ENCODE assay signal across 9 mouse cellular contexts in genomic region chr19:34772775-34773174, GRCm38 (mm10). TPM values are rescaled to one million over a fixed set of nuclear protein-coding genes. Genes with fewer than 3 reads are reported as not detected.
A peak's percentile ranks its signal among the peaks of the same experiment; 100 is the strongest.
DNase-seq lines count a peak whose midpoint lies in the region; ATAC-seq and TF ChIP-seq lines count a peak whose summit lies in the region.
"Had no signal": no experiment of that assay in that cellular context is flagged by ENCODE, and none has a peak within 500 bp of the region (broad histone marks: within the 10 kb centered on the region; RNA-seq: fewer than 3 reads in every experiment).

No protein-coding gene starts in this region.

- H3K36me3 ChIP-seq in midbrain, embryonic 11.5 days (ENCODE audit: control insufficient read depth, insufficient read depth, low read length) = no peaks in the 10 kb centered on the region
- H3K36me3 ChIP-seq in midbrain, embryonic 16.5 days (ENCODE audit: control insufficient read depth, insufficient read depth, low read length) = no peaks in the 10 kb centered on the region
- no peaks in the 10 kb centered on the region for H3K36me3 ChIP-seq in hindbrain, embryonic 16.5 days (ENCODE audit: control insufficient read depth, insufficient read depth, low read length)
- H3K36me3 ChIP-seq: neural tube, embryonic 12.5 days had no signal

- no peak overlapping the region for H3K4me3 ChIP-seq in midbrain, embryonic 11.5 days (ENCODE audit: low read depth, low read length)
- H3K4me3 ChIP-seq in midbrain, embryonic 16.5 days (ENCODE audit: low read depth, low read length) = no peak overlapping the region
- H3K4me3 ChIP-seq in hindbrain, embryonic 16.5 days (ENCODE audit: low read length) = no peak overlapping the region
- H3K4me3 ChIP-seq: neural tube, embryonic 12.5 days had no signal

- in situ Hi-C loops in Patski (cut with MboI; ENCODE audit: low pct_unique_long_range_greater_than_20kb) = no loop called here

- no peak overlapping the region for H3K27ac ChIP-seq in midbrain, embryonic 11.5 days (ENCODE audit: low read depth, low read length)
- no peak overlapping the region for H3K27ac ChIP-seq in midbrain, embryonic 16.5 days (ENCODE audit: low read length)
- H3K27ac ChIP-seq in hindbrain, embryonic 16.5 days (ENCODE audit: low read depth, low read length) = no peak overlapping the region
- H3K27ac ChIP-seq: neural tube, embryonic 12.5 days had no signal

- POLR2A ChIA-PET in Patski (lab: Charles Lee) = no interaction called here

- CTCF ChIA-PET in Patski (lab: Charles Lee) = interaction anchor here (0.7 to 2.2 kb wide), 7 partner anchors 32 to 136 kb away, joined by 3 to 7 read pairs (median 5); no protein-coding TSS in a partner anchor

- H3K27me3 ChIP-seq in midbrain, embryonic 11.5 days (ENCODE audit: control insufficient read depth, insufficient read depth, low read length) = no peaks in the 10 kb centered on the region
- no peaks in the 10 kb centered on the region for H3K27me3 ChIP-seq in midbrain, embryonic 16.5 days (ENCODE audit: control insufficient read depth, insufficient read depth, low read depth, low read length)
- H3K27me3 ChIP-seq in Patski = no peaks in the 10 kb centered on the region
- no peaks in the 10 kb centered on the region for H3K27me3 ChIP-seq in hindbrain, embryonic 16.5 days (replicated peaks; ENCODE audit: control insufficient read depth, insufficient read depth, low read length)
- H3K27me3 ChIP-seq: neural tube, embryonic 12.5 days had no signal

- no peaks in the 10 kb centered on the region for H3K4me1 ChIP-seq in midbrain, embryonic 11.5 days (ENCODE audit: control insufficient read depth, insufficient read depth, low read length)
- no peaks in the 10 kb centered on the region for H3K4me1 ChIP-seq in midbrain, embryonic 16.5 days (ENCODE audit: control insufficient read depth, insufficient read depth, low read length)
- no peaks in the 10 kb centered on the region for H3K4me1 ChIP-seq in hindbrain, embryonic 16.5 days (ENCODE audit: control insufficient read depth, insufficient read depth, low read depth, low read length)
- H3K4me1 ChIP-seq: neural tube, embryonic 12.5 days had no signal

- ATAC-seq in midbrain, embryonic 11.5 days (ENCODE audit: low FRiP score) = no peak
- ATAC-seq in midbrain, embryonic 16.5 days = no peak
- peak; percentile 84 for ATAC-seq in Patski
- ATAC-seq in hindbrain, embryonic 16.5 days = 0 out of 2 replicates have a peak, but pooled peaks have one; percentile 58
- ATAC-seq in erythroid progenitor cell, adult 5-6 weeks (replicated peaks; ENCODE audit: low FRiP score, poor library complexity, severe bottlenecking) = no peak

- WGBS in midbrain, embryonic 11.5 days = 28% methylated on average over 6 of the region's 6 CpGs
- WGBS in midbrain, embryonic 16.5 days = 27% methylated on average over 6 of the region's 6 CpGs
- WGBS in hindbrain, embryonic 16.5 days = 32% methylated on average over 6 of the region's 6 CpGs

- H3K9me3 ChIP-seq in midbrain, embryonic 11.5 days (ENCODE audit: control insufficient read depth, low read length) = no peaks in the 10 kb centered on the region
- H3K9me3 ChIP-seq in midbrain, embryonic 16.5 days (replicated peaks; ENCODE audit: control insufficient read depth, low read length, poor library complexity, severe bottlenecking) = no peaks in the 10 kb centered on the region
- H3K9me3 ChIP-seq in hindbrain, embryonic 16.5 days (ENCODE audit: control insufficient read depth, low read length) = no peaks in the 10 kb centered on the region
- H3K9me3 ChIP-seq: neural tube, embryonic 12.5 days had no signal

- peak; percentile 90 for DNase-seq in midbrain, embryonic 11.5 days (ENCODE audit: low spot score, missing footprints)
- peak; percentile 53 for DNase-seq in Patski (ENCODE audit: low read depth, low spot score)
- DNase-seq in cerebellum, postnatal 36 days = peak; percentile 16 to 33
- DNase-seq in layer of hippocampus, postnatal 36 days = peak; percentile 11 to 21
- DNase-seq in naive thymus-derived CD4-positive, alpha-beta T cell, adult 2 months (ENCODE audit: low read depth) = peak; percentile 54

- no peak overlapping the region for H3K9ac ChIP-seq in midbrain, embryonic 11.5 days (ENCODE audit: low read length)
- H3K9ac ChIP-seq in midbrain, embryonic 16.5 days (ENCODE audit: low read depth, low read length) = no peak overlapping the region
- no peak overlapping the region for H3K9ac ChIP-seq in hindbrain, embryonic 16.5 days (ENCODE audit: low read depth, low read length)
- H3K9ac ChIP-seq: neural tube, embryonic 12.5 days had no signal

- no peak overlapping the region for H3K4me2 ChIP-seq in midbrain, embryonic 11.5 days
- no peak overlapping the region for H3K4me2 ChIP-seq in midbrain, embryonic 16.5 days (ENCODE audit: low read length)
- no peak overlapping the region for H3K4me2 ChIP-seq in hindbrain, embryonic 16.5 days (ENCODE audit: low read length)
- H3K4me2 ChIP-seq: neural tube, embryonic 12.5 days had no signal

- peak; percentile 91 for TF ChIP-seq CTCF in Patski (IDR thresholded peaks at IDR 0.05)

RNA-seq across cellular contexts. Expression of gene Slc16a12, which starts 25.7 kb away (rescaled TPM):
- polyA plus RNA-seq in midbrain, embryonic 11.5 days (2014; fragmentation: Nextera tagmentation; extraction: Ambion mirVana) = 2.7 and 3.0 TPM in 2 replicates
- 2.8 and 3.0 TPM in 2 replicates for polyA plus RNA-seq in midbrain, embryonic 16.5 days (2015; fragmentation: Nextera tagmentation; extraction: Ambion mirVana)
- 0.19 TPM for polyA plus RNA-seq in Patski (2021)
- 2.7 and 4.0 TPM in 2 replicates for polyA plus RNA-seq in hindbrain, embryonic 16.5 days (2015; fragmentation: Nextera tagmentation; extraction: Ambion mirVana)
- 1 to 10 TPM in 1 of 2 experiments, under 1 TPM in 1; 0.97 to 1.4 TPM for total RNA-seq in layer of hippocampus, postnatal 36 days (2021)
- total RNA-seq in erythroid progenitor cell, adult 5-6 weeks (2015; ENCODE audit: low replicate concordance) = 0.36 TPM in 1 of 2 replicates, not detected in the other
- total RNA-seq in erythroid progenitor cell, adult 5-6 weeks (2017; ENCODE audit: low replicate concordance) = not detected in 2 replicates

Comparison
In these comparisons a context has a peak if more than half of its experiments do, and no peak if none do; other contexts are left out.
1. ATAC-seq: peak in Patski (single experiment) and hindbrain, embryonic 16.5 days (single experiment); none in midbrain, embryonic 11.5 days (single experiment), midbrain, embryonic 16.5 days (single experiment) and erythroid progenitor cell, adult 5-6 weeks (single experiment).
2. DNase-seq: peak in every context shown above with its lines; median percentile 90 in midbrain, embryonic 11.5 days; 54 in naive thymus-derived CD4-positive, alpha-beta T cell, adult 2 months; 53 in Patski; 24 in cerebellum, postnatal 36 days; 16 in layer of hippocampus, postnatal 36 days.